Mouse (Mus musculus) small intestine, adult 2 months (tissue): ENCODE measurements around the gene Nelfcd.

Source experiments
- CTCF ChIP-seq: fragments of 200-500 bp; IDR thresholded peaks from 2 replicates; pipeline ENCODE4 v1.5.1; 2012; ENCODE audit warnings: low read depth, mild to moderate bottlenecking, control low read depth, inconsistent platforms, low read length, moderate library complexity, mixed read lengths; ENCODE audit not compliant: insufficient replicate concordance, insufficient read length; ENCODE audit errors: extremely low read depth
- POLR2A ChIP-seq: fragments of 200-500 bp; IDR thresholded peaks from 2 replicates; pipeline ENCODE4 v1.6.1; 2012; ENCODE audit warnings: low read depth, mild to moderate bottlenecking, control low read depth, inconsistent platforms, low read length, moderate library complexity

DNA sequence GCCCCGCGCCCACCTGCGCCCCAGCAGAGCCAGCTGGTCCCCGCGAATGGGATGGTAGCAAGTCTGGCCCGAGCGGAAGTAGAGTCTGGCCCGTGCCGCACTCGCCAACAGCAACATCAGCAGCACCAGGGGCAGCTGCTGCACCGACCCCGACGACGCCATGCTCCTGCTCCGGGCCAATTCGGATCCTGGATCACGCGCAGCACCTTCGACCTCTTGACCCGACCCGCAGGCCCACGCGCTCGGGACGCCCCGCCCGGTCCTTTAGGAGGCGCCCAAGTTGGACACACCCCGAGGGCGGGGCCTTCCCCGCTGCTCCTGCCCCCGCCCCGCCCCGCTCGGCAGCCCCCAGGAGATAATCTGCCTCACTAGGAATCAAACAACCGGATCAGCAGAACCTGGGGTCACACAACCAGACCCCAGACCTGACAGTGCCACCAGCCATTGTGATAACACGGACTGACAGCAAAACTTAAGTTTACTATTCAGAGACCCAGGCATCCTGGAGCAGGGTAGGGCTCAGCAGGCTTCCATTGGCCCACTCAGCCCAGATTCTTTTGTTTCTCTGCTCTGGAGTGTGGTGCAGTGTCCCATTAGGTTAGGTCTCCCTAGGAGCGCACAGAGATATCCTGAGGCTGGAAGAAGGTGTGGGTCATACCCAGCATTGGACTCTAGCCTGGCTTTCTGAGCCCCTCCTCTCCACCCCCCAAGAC, 23.3 kb downstream of the Nelfcd start, which contains the start of gene Ctsz:
- no peak for TF ChIP-seq CTCF
- TF ChIP-seq POLR2A: peak; percentile 40
